Mouse (Mus musculus): ENCODE measurements around the gene Gm10181. TPM values are rescaled to one million over a fixed set of nuclear protein-coding genes. Genes with fewer than 3 reads are reported as not detected.

Gene Gm10181
- polyA plus RNA-seq, 3 experiments from 2014 or later = not detected

Other genes with a start within 250 kb of the Gm10181 start
- gene Herpud2, start 62.4 kb downstream of the Gm10181 start, polyA plus RNA-seq (2017; shearing (Covaris generic)) = 10 to 100 TPM; 12.1 to 15.7 (median 14.6) TPM
- 100 to 1,000 TPM; 405 to 568 (median 467) TPM for gene Sept7, start 163.0 kb downstream of the Gm10181 start, polyA plus RNA-seq (2017; shearing (Covaris generic))